Mouse (Mus musculus) lung, adult 2 months (tissue): ENCODE measurements around the gene Cfap97d2.

Experiments used
- CTCF ChIP-seq: fragments of 200-500 bp; IDR thresholded peaks from 2 replicates; pipeline ENCODE4 v1.5.1; 2011; ENCODE audit warnings: mild to moderate bottlenecking, low read length, control low read depth; ENCODE audit not compliant: insufficient read depth
- POLR2A ChIP-seq: fragments of 200-500 bp; IDR thresholded peaks from 2 replicates; pipeline ENCODE4 v1.6.1; 2011; ENCODE audit warnings: low read depth, mild to moderate bottlenecking, control low read depth, low read length, borderline replicate concordance; ENCODE audit errors: extremely low read depth

DNA sequence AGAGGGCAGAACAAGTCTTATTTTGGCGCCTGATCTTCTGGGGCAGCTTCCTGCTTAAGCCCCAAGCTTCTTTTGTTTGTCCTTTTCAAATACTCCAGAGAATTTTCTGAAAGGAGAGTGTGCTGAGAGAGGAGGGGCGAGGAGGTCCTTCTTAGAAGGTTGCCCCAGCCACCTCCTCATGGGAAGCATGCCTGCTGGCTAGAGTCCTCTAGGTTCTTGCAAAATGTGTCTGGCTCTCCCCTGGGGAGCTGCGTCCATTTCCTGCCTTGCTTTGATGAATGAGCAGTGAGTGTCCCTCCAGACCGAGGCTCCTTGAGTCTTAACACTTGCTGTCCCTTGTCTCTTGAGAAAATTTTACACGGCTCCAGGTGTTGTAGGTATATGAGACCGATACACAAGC, 17.2 kb upstream of the Cfap97d2 start:
- no peak for TF ChIP-seq POLR2A
- no peak for TF ChIP-seq CTCF
